In genomic region chr2:180712037-180712689, GRCm38 (mm10) we compare ENCODE assay signal across 1 mouse cellular context.
TF ChIP-seq lines count a peak whose summit lies in the region.

No protein-coding gene starts in this region.

TF ChIP-seq in MEL, 35 proteins besides CTCF, POLR2A, EP300 and RAD21 (continued from another document):
- no peak; the same call in 1 of the 2 replicates for TF ChIP-seq BHLHE40 (IDR thresholded peaks at IDR 0.05; ENCODE audit: borderline replicate concordance, low read depth, low read length)
- no peak for TF ChIP-seq JUND (IDR thresholded peaks at IDR 0.05; ENCODE audit: low read depth, low read length)
- no peak for TF ChIP-seq ZNF384 (IDR thresholded peaks at IDR 0.05; ENCODE audit: low read depth, low read length)
- TF ChIP-seq MAX (IDR thresholded peaks at IDR 0.05; ENCODE audit: low read length) = no peak
- TF ChIP-seq ZMIZ1 (IDR thresholded peaks at IDR 0.05; ENCODE audit: low read depth, low read length) = no peak
- TF ChIP-seq MYC (IDR thresholded peaks at IDR 0.05; ENCODE audit: low read depth, low read length) = peak; percentile 76
- no peak for TF ChIP-seq MAFK (IDR thresholded peaks at IDR 0.05; ENCODE audit: borderline replicate concordance, low read depth, low read length)
- no peak for TF ChIP-seq UBTF (IDR thresholded peaks at IDR 0.05; ENCODE audit: borderline replicate concordance, insufficient read depth, low read depth, low read length)
- TF ChIP-seq RCOR1 (IDR thresholded peaks at IDR 0.05; ENCODE audit: low read depth, low read length) = no peak; the same call in 1 of the 2 replicates
- no peak for TF ChIP-seq KAT2A (conservative IDR thresholded peaks at IDR 0.05; ENCODE audit: low read depth, low read length)
- peak; percentile 48; the same call in 1 of the 2 replicates for TF ChIP-seq TBP (IDR thresholded peaks at IDR 0.05; ENCODE audit: low read depth, low read length)
- peak; percentile 88 for TF ChIP-seq TCF12 (IDR thresholded peaks at IDR 0.05; ENCODE audit: low read depth, low read length)
- TF ChIP-seq POLR2AphosphoS5 (IDR thresholded peaks at IDR 0.05; ENCODE audit: borderline replicate concordance, low read depth, low read length) = no peak
- TF ChIP-seq ZC3H11A (IDR thresholded peaks at IDR 0.05; ENCODE audit: low read depth, low read length) = no peak
- no peak for TF ChIP-seq ZKSCAN1 (IDR thresholded peaks at IDR 0.05; ENCODE audit: low read depth, low read length)
- TF ChIP-seq GABPA (IDR thresholded peaks at IDR 0.05; ENCODE audit: low read depth, low read length) = no peak
- no peak for TF ChIP-seq HCFC1 (IDR thresholded peaks at IDR 0.05; ENCODE audit: low read depth, low read length)
- peak; percentile 98 for TF ChIP-seq ETS1 (IDR thresholded peaks at IDR 0.05; ENCODE audit: low read depth, low read length)
- TF ChIP-seq E2F4 (IDR thresholded peaks at IDR 0.05; ENCODE audit: borderline replicate concordance, low read depth, low read length) = no peak
- TF ChIP-seq GATA1 (IDR thresholded peaks at IDR 0.05; ENCODE audit: low read depth, low read length) = peak; percentile 95
- TF ChIP-seq SIN3A (IDR thresholded peaks at IDR 0.05; ENCODE audit: low read length) = peak; percentile 71
- TF ChIP-seq TAL1 (IDR thresholded peaks at IDR 0.05; ENCODE audit: low read length) = peak; percentile 86
- TF ChIP-seq USF1 (IDR thresholded peaks at IDR 0.05; ENCODE audit: low read depth, low read length) = no peak
- TF ChIP-seq ELF1 (IDR thresholded peaks at IDR 0.05; ENCODE audit: low read depth, low read length) = no peak
- no peak for TF ChIP-seq MYB (IDR thresholded peaks at IDR 0.05; ENCODE audit: low read depth, low read length)
- peak; percentile 45 for TF ChIP-seq NELFE (IDR thresholded peaks at IDR 0.05; ENCODE audit: low read depth, low read length)
- no peak for TF ChIP-seq NRF1 (IDR thresholded peaks at IDR 0.05; ENCODE audit: insufficient read depth, low read depth, low read length, poor library complexity, severe bottlenecking)
- TF ChIP-seq MAZ (IDR thresholded peaks at IDR 0.05; ENCODE audit: low read depth, low read length) = no peak
- no peak for TF ChIP-seq MEF2A (IDR thresholded peaks at IDR 0.05; ENCODE audit: extremely low read depth, insufficient replicate concordance, low read depth, low read length, poor library complexity, severe bottlenecking)
- peak; percentile 33; the same call in 1 of the 2 replicates for TF ChIP-seq POLR2AphosphoS2 (IDR thresholded peaks at IDR 0.05; ENCODE audit: low read length)
- TF ChIP-seq CHD2 (IDR thresholded peaks at IDR 0.05; ENCODE audit: low read length) = no peak
